Mouse (Mus musculus) small intestine, adult 2 months (tissue): ENCODE measurements around the gene Hes6. TPM values are rescaled to one million over a fixed set of nuclear protein-coding genes. Genes with fewer than 3 reads are reported as not detected.

Source experiments
- H3K27ac ChIP-seq: fragments of 200-500 bp; 2 replicates; pipeline ENCODE4 v1.5.1; 2012; ENCODE audit warnings: low read depth, low read length, control low read depth, inconsistent platforms; ENCODE audit not compliant: insufficient read depth
- H3K27me3 ChIP-seq: fragments of 200-500 bp; 2 replicates; pipeline ENCODE4 v1.6.1; 2012; ENCODE audit warnings: mild to moderate bottlenecking, moderate library complexity, low read length, inconsistent platforms; ENCODE audit not compliant: control insufficient read depth, insufficient read depth
- H3K36me3 ChIP-seq: fragments of 200-500 bp; 2 replicates; pipeline ENCODE4 v1.6.1; 2012; ENCODE audit warnings: mild to moderate bottlenecking, low read length, control low read depth, inconsistent platforms; ENCODE audit not compliant: control insufficient read depth, insufficient read depth
- H3K4me1 ChIP-seq: fragments of 200-500 bp; 2 replicates; pipeline ENCODE4 v1.6.1; 2012; ENCODE audit warnings: low read length, inconsistent platforms, mixed read lengths; ENCODE audit not compliant: control insufficient read depth, insufficient read depth, insufficient read length
- H3K4me3 ChIP-seq: fragments of 200-500 bp; 2 replicates; pipeline ENCODE4 v1.5.1; 2012; ENCODE audit warnings: low read depth, mild to moderate bottlenecking, control low read depth, inconsistent platforms, low read length, moderate library complexity
- CTCF ChIP-seq: fragments of 200-500 bp; IDR thresholded peaks from 2 replicates; pipeline ENCODE4 v1.5.1; 2012; ENCODE audit warnings: low read depth, mild to moderate bottlenecking, control low read depth, inconsistent platforms, low read length, moderate library complexity, mixed read lengths; ENCODE audit not compliant: insufficient replicate concordance, insufficient read length; ENCODE audit errors: extremely low read depth
- POLR2A ChIP-seq: fragments of 200-500 bp; IDR thresholded peaks from 2 replicates; pipeline ENCODE4 v1.6.1; 2012; ENCODE audit warnings: low read depth, mild to moderate bottlenecking, control low read depth, inconsistent platforms, low read length, moderate library complexity
- WGBS: fragments of 180-500 bp; shearing (Covaris S2); methylation state at CpG from one replicate; pipeline ENCODE4 v1.1.7; 2018; 5-methylcytosine and 5-hydroxymethylcytosine counted together
- polyA plus RNA-seq: library from polyadenylated mRNA; depleted of rRNA; stranded (reverse); fragments of >200 nt; gene quantifications from 2 replicates; pipeline ENCODE4 v1.2.3, GENCODE M21; 2012

Hes6 gene
- polyA plus RNA-seq, 1 experiment, result 113 TPM

- Histone ChIP-seq H3K4me3 (no peak overlapping the region), H3K36me3 (peaks cover 25% of the 10 kb centered on the region), H3K4me1 (peaks cover 11% of the 10 kb centered on the region), H3K27ac (no peak overlapping the region), H3K27me3 (no peaks in the 10 kb centered on the region)
- TF ChIP-seq CTCF (no peak), POLR2A (no peak)
- WGBS, result 87% methylated on average over 4 of the region's 4 CpGs
Observed at GRCm38 (mm10) chr1:91414903-91415302, 1.1 kb upstream of the Hes6 start.

DNA sequence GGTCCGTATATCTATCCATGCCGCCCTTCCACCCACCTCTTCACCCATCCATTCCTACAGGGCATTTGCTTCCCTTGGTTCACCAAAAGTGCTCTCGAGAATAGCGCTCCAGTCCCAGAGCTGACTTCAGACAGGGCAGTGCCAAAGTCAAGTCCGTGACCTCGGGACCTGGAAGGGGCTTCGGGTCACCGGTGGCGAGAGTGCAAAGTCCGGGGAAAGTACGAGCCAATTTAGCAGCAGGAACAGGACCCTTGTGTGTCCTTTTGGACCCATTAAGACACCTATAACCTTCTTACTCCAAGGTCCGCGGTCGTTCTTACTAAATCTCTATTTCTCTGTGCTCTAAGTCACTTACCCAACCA, 321 bp downstream of the Hes6 start:
- peak overlapping the region; percentile 87 for H3K27ac ChIP-seq
- TF ChIP-seq CTCF, result no peak
- TF ChIP-seq POLR2A, result no peak
- peak overlapping the region; percentile 87 for H3K4me3 ChIP-seq
- H3K36me3 ChIP-seq, result peaks cover 17% of the 10 kb centered on the region
- under 1% methylated on average over 14 of the region's 14 CpGs for WGBS
- peaks cover 11% of the 10 kb centered on the region for H3K4me1 ChIP-seq
- no peaks in the 10 kb centered on the region for H3K27me3 ChIP-seq

DNA sequence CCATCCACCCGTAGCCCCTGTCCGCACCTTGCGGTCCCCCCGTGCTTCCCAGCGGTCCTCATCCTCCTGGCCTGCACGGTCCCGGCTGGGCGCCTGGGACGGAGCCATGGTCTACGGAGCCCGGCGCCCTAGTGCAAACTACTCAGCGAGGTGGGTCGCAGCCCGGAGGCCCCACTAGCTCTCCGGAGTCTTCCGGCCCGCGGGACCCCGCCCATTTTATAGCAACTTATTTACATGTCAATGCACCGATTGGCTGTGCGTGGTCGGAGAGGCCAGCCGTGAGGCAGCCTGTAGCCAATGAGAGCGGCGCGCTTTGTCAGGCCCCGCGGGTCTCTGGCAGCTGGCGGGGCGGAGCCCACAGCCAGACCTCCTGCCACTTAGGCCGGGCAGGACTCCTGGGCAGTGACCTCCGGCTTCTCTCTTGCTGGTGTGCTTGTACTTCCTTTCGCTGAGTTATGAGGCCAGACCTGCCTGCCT, 770 bp downstream of the Hes6 start:
- Histone ChIP-seq H3K4me3 (peak overlapping the region; percentile 87), H3K36me3 (peaks cover 14% of the 10 kb centered on the region), H3K4me1 (peaks cover 11% of the 10 kb centered on the region), H3K27me3 (no peaks in the 10 kb centered on the region), H3K27ac (peak overlapping the region; percentile 87)
- TF ChIP-seq CTCF (no peak), POLR2A (peak; percentile 85)
- WGBS, result under 1% methylated on average over 34 of the region's 34 CpGs

DNA sequence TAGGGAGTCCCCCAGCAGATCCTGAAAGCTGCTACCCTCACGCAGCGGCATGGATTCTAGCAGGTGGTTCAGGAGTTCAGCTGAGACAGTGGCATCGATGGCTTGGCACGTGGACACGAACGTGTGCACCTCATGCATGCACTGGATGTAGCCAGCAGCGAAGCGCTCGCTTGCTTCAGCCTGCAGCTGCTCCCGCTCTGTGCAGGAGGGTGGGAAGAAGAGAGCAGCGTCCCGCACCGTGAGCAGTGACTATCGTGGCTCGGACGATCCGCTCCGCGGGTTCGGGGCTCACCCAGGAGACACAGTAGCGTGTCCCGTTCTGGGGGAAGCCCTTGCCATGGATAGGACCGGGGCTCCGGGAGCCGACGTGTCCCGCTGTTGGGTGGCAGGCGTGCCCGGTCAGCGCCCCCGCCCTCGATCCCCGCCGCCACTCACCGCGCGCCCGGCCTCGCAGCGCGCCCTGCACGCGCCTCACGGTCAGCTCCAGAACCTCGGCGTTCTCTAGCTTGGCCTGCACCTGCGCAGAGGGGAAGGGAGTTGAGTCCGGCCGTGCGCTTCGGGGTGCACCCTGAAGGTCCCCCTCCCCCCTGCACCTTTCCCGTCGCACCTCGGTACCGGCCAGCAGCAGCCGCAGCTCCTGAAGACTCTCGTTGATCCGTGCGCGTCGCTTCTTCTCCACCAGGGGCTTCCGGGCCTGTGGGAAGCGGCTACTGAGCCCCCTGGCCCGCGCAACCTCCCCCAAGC, 1.4 kb downstream of the Hes6 start:
- H3K4me1 ChIP-seq, result peaks cover 11% of the 10 kb centered on the region
- 3% methylated on average over 65 of the region's 65 CpGs for WGBS
- no peaks in the 10 kb centered on the region for H3K27me3 ChIP-seq
- peak overlapping the region; percentile 87 for H3K4me3 ChIP-seq
- H3K36me3 ChIP-seq, result peaks cover 10% of the 10 kb centered on the region
- TF ChIP-seq POLR2A (no peak), CTCF (no peak)
- peak overlapping the region; percentile 14; the same call in 1 of the 2 replicates for H3K27ac ChIP-seq

DNA sequence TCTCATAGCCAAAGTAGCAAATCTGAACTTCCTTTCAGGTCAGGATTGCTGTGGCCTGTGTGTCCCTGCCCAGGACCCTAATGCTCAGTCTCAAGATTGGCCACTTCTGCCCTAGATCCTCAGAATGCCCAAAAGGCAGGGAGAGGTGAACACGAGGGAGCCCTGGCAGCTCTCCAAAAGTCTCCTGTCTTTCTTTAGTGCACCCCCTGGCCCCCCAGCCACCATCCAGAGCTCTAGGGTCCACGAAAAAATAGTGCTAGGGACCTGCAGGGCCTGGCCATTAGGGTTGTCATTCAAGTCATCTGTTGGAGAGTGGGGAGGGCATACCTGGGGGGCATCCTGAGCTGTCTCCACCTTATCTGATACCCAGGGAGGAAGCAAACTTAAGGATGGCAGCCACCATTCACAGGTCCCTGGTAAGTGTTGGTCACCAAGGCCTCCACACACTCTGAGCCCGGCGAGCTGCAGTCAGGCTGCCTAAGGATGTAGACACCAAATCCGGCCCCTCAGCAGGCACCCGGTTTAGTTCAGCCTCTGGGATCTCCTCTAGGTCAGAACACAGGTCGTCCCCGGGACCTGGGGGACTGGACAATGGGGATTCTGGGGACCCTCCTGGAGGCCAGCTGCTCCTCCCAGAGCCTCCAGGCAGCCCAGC, 2.1 kb downstream of the Hes6 start:
- H3K4me1 ChIP-seq, result peaks cover 11% of the 10 kb centered on the region
- no peak for TF ChIP-seq POLR2A
- TF ChIP-seq CTCF, result no peak
- peak overlapping the region; percentile 87 for H3K4me3 ChIP-seq
- no peak overlapping the region for H3K27ac ChIP-seq
- peaks cover 3% of the 10 kb centered on the region; the same call in 1 of the 2 replicates for H3K36me3 ChIP-seq
- 65% methylated on average over 8 of the region's 8 CpGs for WGBS
- H3K27me3 ChIP-seq, result no peaks in the 10 kb centered on the region

GRCm38 (mm10) chr1:91407819-91408218, 6.0 kb downstream of the Hes6 start:
- no peak for TF ChIP-seq POLR2A
- TF ChIP-seq CTCF, result no peak
- Histone ChIP-seq H3K4me1 (peaks cover 7% of the 10 kb centered on the region), H3K4me3 (no peak overlapping the region), H3K36me3 (no peaks in the 10 kb centered on the region), H3K27me3 (no peaks in the 10 kb centered on the region), H3K27ac (no peak overlapping the region)
- 79% methylated on average over 4 of the region's 4 CpGs for WGBS

DNA sequence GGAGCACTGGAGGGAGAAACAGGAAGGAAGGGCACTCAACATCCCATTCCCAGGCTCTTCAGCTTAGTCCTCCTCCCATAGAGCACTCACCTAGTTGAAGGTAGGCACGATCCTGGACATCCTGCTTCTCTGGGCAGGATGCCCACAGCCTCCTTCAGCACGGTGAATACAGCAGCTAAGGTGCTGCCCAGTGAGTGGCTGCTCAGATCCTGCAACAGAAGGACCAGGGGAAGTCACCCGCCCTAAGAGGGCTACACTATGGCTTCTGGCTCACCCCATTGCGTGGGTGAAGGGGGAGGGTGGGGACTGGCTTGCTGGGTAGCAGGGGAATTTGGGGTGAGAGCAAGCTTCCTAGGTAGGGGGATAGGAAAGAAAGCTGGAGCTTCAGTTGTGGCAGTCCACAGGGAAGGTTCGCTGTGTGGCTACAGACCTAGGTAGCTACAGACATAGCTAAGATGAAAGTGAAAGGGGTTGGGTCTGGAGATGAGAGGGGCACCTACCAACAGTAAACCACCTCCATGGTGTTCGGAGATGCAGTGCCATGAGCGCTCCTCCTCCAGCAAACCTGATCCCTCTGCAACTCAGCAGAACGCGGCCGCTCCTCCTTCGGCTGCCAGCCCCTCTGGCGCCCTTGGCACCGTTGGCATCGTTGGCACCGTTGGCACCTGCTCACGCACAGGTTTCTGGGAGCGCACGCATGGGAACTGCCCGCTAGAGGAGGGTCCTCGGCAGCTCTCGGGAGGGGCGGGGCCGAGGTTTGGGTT, 8.2 kb downstream of the Hes6 start:
- Histone ChIP-seq H3K27me3 (no peaks in the 10 kb centered on the region), H3K36me3 (no peaks in the 10 kb centered on the region), H3K4me1 (no peaks in the 10 kb centered on the region), H3K4me3 (peak overlapping the region; percentile 37), H3K27ac (no peak overlapping the region)
- 47% methylated on average over 23 of the region's 23 CpGs for WGBS
- TF ChIP-seq POLR2A, result no peak
- TF ChIP-seq CTCF, result no peak
